Mouse (Mus musculus): Measurements from ENCODE around the gene Rtl1.

The Rtl1 gene

GRCm38 (mm10) chr12:109542635-109543249 is 57.4 kb downstream of the Rtl1 start:
- POLR2A ChIA-PET: interaction anchor here in 3 of 4 experiments (0.6 to 6.9 kb wide), 21 partner anchors 8 to 638 kb away, joined by 3 to 133 read pairs (median 5); no protein-coding TSS in a partner anchor
- CTCF ChIA-PET: interaction anchor here (0.5 to 1.6 kb wide), 31 partner anchors 9 to 639 kb away, joined by 3 to 16 read pairs (median 4); no protein-coding TSS in a partner anchor

- POLR2A ChIA-PET: interaction anchor here in 3 of 4 experiments (0.6 to 6.9 kb wide), 12 partner anchors 11 to 550 kb away, joined by 3 to 133 read pairs (median 7); no protein-coding TSS in a partner anchor
- CTCF ChIA-PET: interaction anchor here in 1 of 4 experiments (0.6 to 1.2 kb wide), 5 partner anchors 11 to 85 kb away, joined by 3 to 6 read pairs (median 4); no protein-coding TSS in a partner anchor
Measured at GRCm38 (mm10) chr12:109542011-109542410, 58.1 kb downstream of the Rtl1 start.

- CTCF ChIA-PET: interaction anchor here (0.6 to 0.9 kb wide), 11 partner anchors 8 to 636 kb away, joined by 3 to 19 read pairs (median 4); no protein-coding TSS in a partner anchor
- POLR2A ChIA-PET: interaction anchor here (0.6 to 6.9 kb wide), 17 partner anchors 10 to 1109 kb away, joined by 3 to 133 read pairs (median 7); no protein-coding TSS in a partner anchor
Measured at GRCm38 (mm10) chr12:109541540-109541899, 58.6 kb downstream of the Rtl1 start.

- ChIA-PET CTCF (interaction anchor here (0.6 to 1.9 kb wide), 13 partner anchors 7 to 635 kb away, joined by 3 to 19 read pairs (median 4); no protein-coding TSS in a partner anchor), POLR2A (interaction anchor here (0.6 to 6.9 kb wide), 20 partner anchors 10 to 1109 kb away, joined by 3 to 133 read pairs (median 7); no protein-coding TSS in a partner anchor)
Measured at GRCm38 (mm10) chr12:109540739-109541539, 59.2 kb downstream of the Rtl1 start.

- CTCF ChIA-PET: interaction anchor here in 3 of 4 experiments (0.6 to 1.9 kb wide), 5 partner anchors 9 to 643 kb away, joined by 3 to 5 read pairs (median 4); no protein-coding TSS in a partner anchor
- POLR2A ChIA-PET: interaction anchor here in 3 of 4 experiments (0.5 to 6.9 kb wide), 16 partner anchors 9 to 516 kb away, joined by 3 to 133 read pairs (median 8); no protein-coding TSS in a partner anchor
Measured at GRCm38 (mm10) chr12:109539950-109540349, 60.2 kb downstream of the Rtl1 start.

Data from embryonic stem cell, embryonic (primary cell).